Mouse (Mus musculus): Measurements from ENCODE around the gene Kat2b. TPM values are rescaled to one million over a fixed set of nuclear protein-coding genes. Genes with fewer than 3 reads are reported as not detected.

Kat2b gene
- total and polyA plus RNA-seq, 3 experiments: 6.2 to 7.4 TPM; not detected in 1

- H3K4me1 ChIP-seq (ENCODE audit: control insufficient read depth in 1 of 2, insufficient read depth in 2 of 2, low read length in 2 of 2): peaks cover 0 to 2% of the 10 kb centered on the region in 2 experiments; a peak in 3 of 4 replicates
- no peaks in the 10 kb centered on the region for H3K27me3 ChIP-seq (ENCODE audit: control insufficient read depth in 1 of 2, insufficient read depth in 2 of 2, low read length in 2 of 2)
- H3K36me3 ChIP-seq (ENCODE audit: control insufficient read depth in 1 of 2, insufficient read depth in 2 of 2, low read length in 2 of 2): no peaks in the 10 kb centered on the region
- TF ChIP-seq JUND (IDR thresholded peaks at IDR 0.05; ENCODE audit: low read depth, low read length) (no peak), MEF2A (IDR thresholded peaks at IDR 0.05; ENCODE audit: extremely low read depth, insufficient replicate concordance, low read depth, low read length, poor library complexity, severe bottlenecking) (no peak), ZMIZ1 (IDR thresholded peaks at IDR 0.05; ENCODE audit: low read depth, low read length) (no peak), MAFK (IDR thresholded peaks at IDR 0.05; ENCODE audit: borderline replicate concordance, low read depth, low read length) (no peak), GABPA (IDR thresholded peaks at IDR 0.05; ENCODE audit: low read depth, low read length) (no peak), CHD1 (IDR thresholded peaks at IDR 0.05; ENCODE audit: low read depth, low read length) (no peak), SIN3A (IDR thresholded peaks at IDR 0.05; ENCODE audit: low read length) (no peak)
- H3K27ac ChIP-seq (ENCODE audit: control insufficient read depth, low read depth, low read length): no peak overlapping the region
- H3K79me2 ChIP-seq (ENCODE audit: control insufficient read depth, insufficient read depth, low read length, poor library complexity): no peaks in the 10 kb centered on the region
- no peak overlapping the region for H3K9ac ChIP-seq (ENCODE audit: control insufficient read depth, low read depth, low read length, poor library complexity, severe bottlenecking)
- no peaks in the 10 kb centered on the region for H3K9me3 ChIP-seq (replicated peaks; ENCODE audit: insufficient read depth, low read length)
- DNase-seq (ENCODE audit: low read depth, low spot score): no peak
- H3K4me3 ChIP-seq (ENCODE audit: control insufficient read depth in 1 of 2, insufficient read depth in 1 of 2, low read depth in 2 of 2, low read length in 2 of 2): no peak overlapping the region
These were observed 22.9 kb upstream of the Kat2b start for GRCm38 (mm10) chr17:53543591-53544324.

GRCm38 (mm10) chr17:53551306-53552299 lies 15.1 kb upstream of the Kat2b start:
- Histone ChIP-seq H3K9me3 (replicated peaks; ENCODE audit: insufficient read depth, low read length) (no peaks in the 10 kb centered on the region), H3K27ac (ENCODE audit: control insufficient read depth, low read depth, low read length) (no peak overlapping the region)

More at GRCm38 (mm10) chr17:53551306-53552299, 15.1 kb upstream of the Kat2b start:
- no peak for DNase-seq (ENCODE audit: low read depth, low spot score)
- Histone ChIP-seq H3K9ac (ENCODE audit: control insufficient read depth, low read depth, low read length, poor library complexity, severe bottlenecking) (no peak overlapping the region), H3K27me3 (ENCODE audit: control insufficient read depth in 1 of 2, insufficient read depth in 2 of 2, low read length in 2 of 2) (no peaks in the 10 kb centered on the region; a peak in 1 of 4 replicates), H3K36me3 (ENCODE audit: control insufficient read depth in 1 of 2, insufficient read depth in 2 of 2, low read length in 2 of 2) (no peaks in the 10 kb centered on the region; a peak in 1 of 4 replicates), H3K79me2 (ENCODE audit: control insufficient read depth, insufficient read depth, low read length, poor library complexity) (no peaks in the 10 kb centered on the region), H3K4me3 (ENCODE audit: control insufficient read depth in 1 of 2, insufficient read depth in 1 of 2, low read depth in 2 of 2, low read length in 2 of 2) (no peak overlapping the region), H3K4me1 (ENCODE audit: control insufficient read depth in 1 of 2, insufficient read depth in 2 of 2, low read length in 2 of 2) (peaks cover 0 to 2% of the 10 kb centered on the region in 2 experiments; a peak in 1 of 4 replicates)
- TF ChIP-seq USF1 (IDR thresholded peaks at IDR 0.05; ENCODE audit: low read depth, low read length) (no peak), POLR2A (IDR thresholded peaks at IDR 0.05; ENCODE audit: control insufficient read depth in 1 of 2, insufficient read depth in 1 of 2, low read depth in 1 of 2, low read length in 2 of 2, poor library complexity in 1 of 2) (no peak), NELFE (IDR thresholded peaks at IDR 0.05; ENCODE audit: low read depth, low read length) (no peak), TCF12 (IDR thresholded peaks at IDR 0.05; ENCODE audit: low read depth, low read length) (no peak), HCFC1 (IDR thresholded peaks at IDR 0.05; ENCODE audit: low read depth, low read length) (no peak), UBTF (IDR thresholded peaks at IDR 0.05; ENCODE audit: borderline replicate concordance, insufficient read depth, low read depth, low read length) (no peak), POLR2AphosphoS5 (IDR thresholded peaks at IDR 0.05; ENCODE audit: borderline replicate concordance, low read depth, low read length) (no peak)

All from MEL (cell line).